Comparison of ENCODE assay signal across 8 mouse cellular contexts in the genomic region with DNA sequence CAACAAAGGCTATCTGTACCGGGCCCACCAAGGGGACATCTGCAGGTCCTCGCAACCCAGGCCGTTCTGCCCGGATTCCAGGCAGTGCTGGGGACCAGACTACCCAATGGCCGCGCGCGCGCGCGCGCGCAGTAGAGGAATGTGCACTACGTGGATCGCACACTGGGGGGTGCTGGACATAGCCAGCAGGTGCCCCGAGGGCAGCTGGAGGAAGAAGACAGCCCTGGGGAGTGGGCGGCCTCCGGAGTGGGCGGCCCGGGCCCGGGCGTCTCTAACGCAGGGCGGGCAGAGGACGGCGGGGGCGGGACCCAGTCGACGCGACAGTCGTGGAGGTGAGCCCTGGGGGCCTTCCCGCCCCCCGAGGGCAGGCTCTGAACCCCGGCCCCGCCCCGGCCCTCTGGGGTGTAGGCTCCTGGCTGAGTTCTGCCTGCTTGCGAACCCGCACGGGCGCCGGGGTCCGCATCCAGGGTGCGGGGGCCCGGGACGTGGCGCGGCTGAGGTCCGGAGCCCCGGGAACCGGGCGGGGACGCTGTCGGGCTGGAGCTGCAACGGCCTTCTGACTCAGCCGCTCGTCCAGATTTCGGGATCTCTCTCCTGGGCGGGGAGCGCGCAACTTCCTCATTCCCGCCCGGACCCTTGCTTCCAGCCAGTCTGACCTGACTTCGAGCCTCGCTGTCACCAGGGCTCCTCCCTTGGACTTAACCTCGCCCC. TPM values are rescaled to one million over a fixed set of nuclear protein-coding genes. Genes with fewer than 3 reads are reported as not detected.
DNase-seq lines count a peak whose midpoint lies in the region; ATAC-seq lines count a peak whose summit lies in the region.

Gene Pld2 (plus strand): TSS at position 188 of the 711 bp plus-strand sequence.

- H3K9me3 ChIP-seq in embryonic facial prominence, embryonic 14.5 days (ENCODE audit: control insufficient read depth, low read length), result no peaks in the 10 kb centered on the region
- H3K9me3 ChIP-seq in kidney, embryonic 14.5 days (ENCODE audit: control insufficient read depth, low read length), result no peaks in the 10 kb centered on the region

- H3K4me2 ChIP-seq in embryonic facial prominence, embryonic 14.5 days (ENCODE audit: low read depth, low read length), result peak within 1 kb of the TSS; percentile 83
- H3K4me2 ChIP-seq in kidney, embryonic 14.5 days (replicated peaks; ENCODE audit: low read depth, low read length), result peak within 1 kb of the TSS; percentile 89

- peak within 1 kb of the TSS; percentile 71 for H3K9ac ChIP-seq in embryonic facial prominence, embryonic 14.5 days (ENCODE audit: low read depth, low read length)
- H3K9ac ChIP-seq in kidney, embryonic 14.5 days (ENCODE audit: low read depth, low read length), result peak within 1 kb of the TSS; percentile 69

- H3K27me3 ChIP-seq in embryonic facial prominence, embryonic 14.5 days (replicated peaks; ENCODE audit: control insufficient read depth, insufficient read depth, low read length), result no peaks in the 10 kb centered on the region
- H3K27me3 ChIP-seq in kidney, embryonic 14.5 days (ENCODE audit: control insufficient read depth, insufficient read depth, low read length), result 0 out of 2 replicates have a peak, but pooled peaks cover 2% of the 10 kb centered on the region

- no peak within 1 kb of the TSS for H3K27ac ChIP-seq in embryonic facial prominence, embryonic 14.5 days (replicated peaks; ENCODE audit: low read depth, low read length)
- H3K27ac ChIP-seq in kidney, embryonic 14.5 days (ENCODE audit: low read depth, low read length), result no peak within 1 kb of the TSS

- H3K4me3 ChIP-seq in embryonic facial prominence, embryonic 14.5 days (ENCODE audit: low read depth, low read length), result peak within 1 kb of the TSS; percentile 65
- H3K4me3 ChIP-seq in kidney, embryonic 14.5 days (ENCODE audit: low read length), result peak within 1 kb of the TSS; percentile 62

- H3K36me3 ChIP-seq in embryonic facial prominence, embryonic 14.5 days (ENCODE audit: control insufficient read depth, insufficient read depth, low read length), result no peaks in the 10 kb centered on the region
- no peaks in the 10 kb centered on the region for H3K36me3 ChIP-seq in kidney, embryonic 14.5 days (ENCODE audit: control insufficient read depth, insufficient read depth, low read length)

- no peaks in the 10 kb centered on the region for H3K4me1 ChIP-seq in embryonic facial prominence, embryonic 14.5 days (ENCODE audit: control insufficient read depth, insufficient read depth, low read length)
- H3K4me1 ChIP-seq in kidney, embryonic 14.5 days (ENCODE audit: control insufficient read depth, insufficient read depth, low read length), result no peaks in the 10 kb centered on the region

- WGBS in embryonic facial prominence, embryonic 14.5 days, result 2% methylated on average over 35 of the region's 65 CpGs
- under 1% methylated on average over 55 of the region's 65 CpGs for WGBS in kidney, embryonic 14.5 days

- ATAC-seq in embryonic facial prominence, embryonic 14.5 days (ENCODE audit: low read depth), result peak; percentile 95
- ATAC-seq in kidney, embryonic 14.5 days (ENCODE audit: low FRiP score, low TSS enrichment), result peak; percentile 97

- DNase-seq in 3134 (ENCODE audit: extremely low read depth, insufficient read length, low spot score), result peak; percentile 97
- peak; percentile 79 to 82 for DNase-seq in adrenal gland, adult 18-20 months (ENCODE audit: low spot score in 2 of 2)
- DNase-seq in embryonic facial prominence, embryonic 14.5 days (ENCODE audit: low spot score), result peak; percentile 91
- DNase-seq in heart, adult 9 months (ENCODE audit: low spot score in 2 of 2), result peak; percentile 91 to 92
- DNase-seq in liver, result peak; percentile 84
- DNase-seq in monocyte, adult 2 months (ENCODE audit: low read depth in 1 of 2, low spot score in 2 of 2), result peak; percentile 36 to 74
- DNase-seq in spleen, postnatal 14 days (ENCODE audit: low spot score in 2 of 2), result peak; percentile 57 to 68

RNA-seq across cellular contexts. Expression of gene Pld2, which starts in this region (rescaled TPM):
- total RNA-seq in adrenal gland, adult 18-20 months (2021), result 1 to 10 TPM; 6.8 to 8.2 TPM
- polyA plus RNA-seq in embryonic facial prominence, embryonic 14.5 days (2014; fragmentation: Nextera tagmentation; extraction: Ambion mirVana), result 9.2 and 9.5 TPM in 2 replicates
- polyA plus RNA-seq in kidney, embryonic 14.5 days (2014; fragmentation: Nextera tagmentation; extraction: Ambion mirVana), result 3.7 and 5.9 TPM in 2 replicates
